Comparison of ENCODE assay signal across 16 mouse cellular contexts in genomic region chr11:103443678-103444077, GRCm38 (mm10). TPM values are rescaled to one million over a fixed set of nuclear protein-coding genes. Genes with fewer than 3 reads are reported as not detected.
DNase-seq lines count a peak whose midpoint lies in the region; ATAC-seq and TF ChIP-seq lines count a peak whose summit lies in the region.
"Had no signal": no experiment of that assay in that cellular context is flagged by ENCODE, and none has a peak within 500 bp of the region (broad histone marks: within the 10 kb centered on the region; RNA-seq: fewer than 3 reads in every experiment).

No protein-coding gene starts in this region.

- H3K27me3 ChIP-seq in liver, adult 2 months (ENCODE audit: control insufficient read depth, insufficient read depth, low read length) = no peaks in the 10 kb centered on the region
- no peaks in the 10 kb centered on the region for H3K27me3 ChIP-seq in liver, postnatal 0 days (ENCODE audit: insufficient read depth, low read length)
- no peaks in the 10 kb centered on the region for H3K27me3 ChIP-seq in forebrain, embryonic 13.5 days
- H3K27me3 ChIP-seq: lung, embryonic 15.5 days; midbrain, embryonic 15.5 days had no signal

- no peak for ATAC-seq in liver, postnatal 0 days
- peak; percentile 92 for ATAC-seq in monocyte, adult 5-6 weeks (replicated peaks; ENCODE audit: insufficient number of reproducible peaks, low FRiP score, low TSS enrichment, poor library complexity, severe bottlenecking)
- no peak for ATAC-seq in forebrain, embryonic 13.5 days
- ATAC-seq: forebrain, postnatal 0 days; midbrain, embryonic 15.5 days had no signal

- no peaks in the 10 kb centered on the region for H3K79me2 ChIP-seq in liver, adult 2 months (ENCODE audit: control insufficient read depth, insufficient read depth, low read length)

- no peak overlapping the region for H3K4me3 ChIP-seq in liver, adult 2 months (ENCODE audit: insufficient read depth, low read depth, low read length)
- H3K4me3 ChIP-seq in liver, postnatal 0 days (ENCODE audit: low read depth, low read length) = no peak overlapping the region
- H3K4me3 ChIP-seq in forebrain, embryonic 13.5 days = no peak overlapping the region
- H3K4me3 ChIP-seq: erythroblast, embryonic 14.5 days; lung, embryonic 15.5 days; midbrain, embryonic 15.5 days had no signal

- TF ChIP-seq EP300 in liver, postnatal 0 days (IDR thresholded peaks at IDR 0.05; ENCODE audit: low read depth) = no peak

- peak; percentile 18 for DNase-seq in liver, adult 2 months (ENCODE audit: extremely low read depth, low read depth, low spot score)
- no peak for DNase-seq in liver, postnatal 0 days
- DNase-seq in B cell, adult 2 months = peak; percentile 70 to 79
- DNase-seq in R1 (ENCODE audit: low read depth, low spot score) = peak; percentile 96
- no peak for DNase-seq in cerebellum, adult 11-12 months
- DNase-seq in layer of hippocampus, postnatal 25 days (ENCODE audit: extremely low spot score in 1 of 2, low spot score in 1 of 2) = no peak
- DNase-seq: cerebellum, adult 9-11 months; forebrain, postnatal 0 days; gastrocnemius, postnatal 10 days; kidney, adult 9 months; retina, postnatal 1 day had no signal

- no peaks in the 10 kb centered on the region for H3K36me3 ChIP-seq in liver, adult 2 months (ENCODE audit: control insufficient read depth, insufficient read depth, low read length)
- no peaks in the 10 kb centered on the region for H3K36me3 ChIP-seq in liver, postnatal 0 days (replicated peaks; ENCODE audit: insufficient read depth, low read length)
- no peaks in the 10 kb centered on the region for H3K36me3 ChIP-seq in forebrain, embryonic 13.5 days (ENCODE audit: poor library complexity, severe bottlenecking)
- H3K36me3 ChIP-seq: lung, embryonic 15.5 days; midbrain, embryonic 15.5 days had no signal

- no peak overlapping the region for H3K4me2 ChIP-seq in liver, postnatal 0 days (ENCODE audit: low read depth, low read length)
- no peak overlapping the region for H3K4me2 ChIP-seq in forebrain, embryonic 13.5 days
- H3K4me2 ChIP-seq: lung, embryonic 15.5 days; midbrain, embryonic 15.5 days had no signal

- 88% methylated on average over 3 of the region's 3 CpGs for WGBS in liver, adult 2 months
- 76% methylated on average over 3 of the region's 3 CpGs for WGBS in liver, postnatal 0 days (ENCODE audit: insufficient replicate concordance)
- 93% methylated on average over 3 of the region's 3 CpGs for WGBS in forebrain, embryonic 13.5 days

- no peak overlapping the region for H3K9ac ChIP-seq in liver, adult 2 months (ENCODE audit: low read depth, low read length)
- H3K9ac ChIP-seq in liver, postnatal 0 days (replicated peaks) = no peak overlapping the region
- H3K9ac ChIP-seq in forebrain, embryonic 13.5 days = no peak overlapping the region
- H3K9ac ChIP-seq: forebrain, postnatal 0 days; lung, embryonic 15.5 days; midbrain, embryonic 15.5 days had no signal

- H3K9me3 ChIP-seq in liver, postnatal 0 days (ENCODE audit: low read length) = no peaks in the 10 kb centered on the region
- H3K9me3 ChIP-seq in forebrain, embryonic 13.5 days (replicated peaks) = no peaks in the 10 kb centered on the region
- H3K9me3 ChIP-seq: lung, embryonic 15.5 days; midbrain, embryonic 15.5 days had no signal

- no peak for TF ChIP-seq CTCF in liver, adult 2 months (IDR thresholded peaks at IDR 0.05; ENCODE audit: low read depth, low read length)
- no peak for TF ChIP-seq CTCF in liver, postnatal 0 days (IDR thresholded peaks at IDR 0.05; ENCODE audit: low read depth)

- H3K4me1 ChIP-seq in liver, adult 2 months (ENCODE audit: control insufficient read depth, insufficient read depth, low read length) = no peaks in the 10 kb centered on the region
- H3K4me1 ChIP-seq in liver, postnatal 0 days (ENCODE audit: insufficient read depth) = no peaks in the 10 kb centered on the region
- no peaks in the 10 kb centered on the region for H3K4me1 ChIP-seq in forebrain, embryonic 13.5 days
- H3K4me1 ChIP-seq: lung, embryonic 15.5 days; midbrain, embryonic 15.5 days had no signal

- no peak for TF ChIP-seq POLR2A in liver, adult 2 months (IDR thresholded peaks at IDR 0.05; ENCODE audit: extremely low read depth, insufficient read depth, low read length)

- H3K27ac ChIP-seq in liver, adult 2 months (replicated peaks; ENCODE audit: insufficient read depth, low read depth, low read length) = no peak overlapping the region
- H3K27ac ChIP-seq in liver, postnatal 0 days (ENCODE audit: low read depth) = no peak overlapping the region
- H3K27ac ChIP-seq in forebrain, embryonic 13.5 days = no peak overlapping the region
- H3K27ac ChIP-seq: lung, embryonic 15.5 days; midbrain, embryonic 15.5 days had no signal

RNA-seq across cellular contexts. Expression of gene Plekhm1, which starts 31.2 kb away (rescaled TPM):
- 3.5 and 6.0 TPM in 2 replicates for total RNA-seq in liver, adult 2 months (2014; rRNA removed)
- polyA plus RNA-seq in liver, adult 2 months (2012; rRNA removed) = 8.0 and 9.8 TPM in 2 replicates
- 2.1 and 2.3 TPM in 2 replicates for polyA plus RNA-seq in liver, postnatal 0 days (2015; fragmentation: Nextera tagmentation; extraction: Ambion mirVana)
- 8.9 to 19.9 TPM (median 12.6 TPM) in 3 replicates for total RNA-seq in monocyte, adult 5-6 weeks (2017)
- 10 to 100 TPM; 16.4 to 17.6 TPM for total RNA-seq in layer of hippocampus, postnatal 25 days (2021)
- 7.7 and 8.0 TPM in 2 replicates for polyA plus RNA-seq in forebrain, embryonic 13.5 days (2015; fragmentation: Nextera tagmentation; extraction: Ambion mirVana)

Comparison
In these comparisons a context has a peak if more than half of its experiments do, and no peak if none do; other contexts are left out.
1. DNase-seq: peak in liver, adult 2 months (single experiment), B cell, adult 2 months (2 of 2) and R1 (single experiment); none in liver, postnatal 0 days (single experiment), cerebellum, adult 11-12 months (single experiment) and layer of hippocampus, postnatal 25 days (0 of 2).